Mouse (Mus musculus): ENCODE results near the gene Glo1.

- TF ChIP-seq MYOD1 (IDR thresholded peaks at IDR 0.05; ENCODE audit: control insufficient read depth, insufficient read length, low read depth) (no peak), USF1 (IDR thresholded peaks at IDR 0.05; ENCODE audit: low read depth) (no peak), CTCF (IDR thresholded peaks at IDR 0.05; ENCODE audit: control insufficient read depth, insufficient read depth, insufficient read length) (no peak), MAX (IDR thresholded peaks at IDR 0.05) (no peak)
Measured at GRCm38 (mm10) chr17:30564971-30565370, 61.7 kb downstream of the Glo1 start.

Data from C2C12 (cell line).